Mouse (Mus musculus) hindbrain, embryonic 12.5 days (tissue): Measurements from ENCODE around the gene Epha6. TPM values are rescaled to one million over a fixed set of nuclear protein-coding genes. Genes with fewer than 3 reads are reported as not detected.

ENCODE experiments used
- ATAC-seq: fragments of 200-750 bp; cut with Nextera tagmentation; 2 replicates; pipeline ENCODE4 v1.8.0; 2017; ENCODE audit warnings: moderate TSS enrichment; ENCODE audit not compliant: low FRiP score
- H3K27ac ChIP-seq: fragments of 300-500 bp; sonication (generic); 2 replicates; pipeline ENCODE4 v1.5.1; 2016; ENCODE audit warnings: mild to moderate bottlenecking
- H3K27me3 ChIP-seq: fragments of 300-500 bp; sonication (generic); 2 replicates; pipeline ENCODE4 v1.6.1; 2016; ENCODE audit warnings: mild to moderate bottlenecking
- H3K36me3 ChIP-seq: fragments of 300-500 bp; sonication (generic); 2 replicates; pipeline ENCODE4 v1.6.1; 2016; ENCODE audit warnings: mild to moderate bottlenecking
- H3K4me1 ChIP-seq: fragments of 300-500 bp; sonication (generic); 2 replicates; pipeline ENCODE4 v1.6.1; 2016
- H3K4me2 ChIP-seq: fragments of 300-500 bp; sonication (generic); replicated peaks from 2 replicates; pipeline ENCODE4 v1.6.1; 2016; ENCODE audit warnings: mild to moderate bottlenecking
- H3K4me3 ChIP-seq: fragments of 300-500 bp; sonication (generic); 2 replicates; pipeline ENCODE4 v1.5.1; 2016; ENCODE audit warnings: mild to moderate bottlenecking
- H3K9ac ChIP-seq: fragments of 300-500 bp; sonication (generic); 2 replicates; pipeline ENCODE4 v1.6.1; 2016; ENCODE audit warnings: mild to moderate bottlenecking, moderate library complexity
- H3K9me3 ChIP-seq: fragments of 300-500 bp; sonication (generic); replicated peaks from 2 replicates; pipeline ENCODE4 v1.6.1; 2016; ENCODE audit warnings: mild to moderate bottlenecking
- WGBS: fragments of 180-500 bp; shearing (Covaris S2); methylation state at CpG from one replicate; pipeline ENCODE4 v1.1.7; 2016; 5-methylcytosine and 5-hydroxymethylcytosine counted together
- polyA plus RNA-seq: library from polyadenylated mRNA; unstranded; fragments of >200 nt; fragmentation: Nextera tagmentation; extraction: Ambion mirVana; gene quantifications from 2 replicates; pipeline ENCODE4 v1.2.1, GENCODE M21; 2016

The Epha6 gene
- polyA plus RNA-seq, 1 experiment from 2014 or later = 4.2 TPM

DNA sequence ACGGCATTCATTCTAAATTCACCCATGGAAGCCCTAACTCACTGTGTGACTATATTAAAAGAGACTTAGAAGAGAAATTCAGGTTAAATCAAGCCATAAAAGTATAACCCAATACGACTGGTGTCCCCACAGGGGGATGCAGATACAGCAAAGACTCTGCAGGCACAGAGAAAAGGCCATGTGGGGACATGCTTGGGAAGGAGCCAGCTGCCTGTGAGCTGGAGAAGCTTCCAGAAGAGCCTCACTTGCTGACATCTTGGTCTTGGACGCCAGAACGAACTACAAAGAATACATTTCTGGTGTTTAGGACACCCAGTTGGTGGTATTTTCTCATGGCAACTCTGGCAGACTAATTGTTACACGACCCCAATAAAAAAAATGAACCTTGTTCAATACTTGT is 920.2 kb downstream of the Epha6 start:
- Histone ChIP-seq H3K27me3 (no peaks in the 10 kb centered on the region), H3K4me1 (no peaks in the 10 kb centered on the region), H3K36me3 (no peaks in the 10 kb centered on the region), H3K4me3 (no peak overlapping the region), H3K9me3 (no peaks in the 10 kb centered on the region), H3K27ac (no peak overlapping the region), H3K4me2 (no peak overlapping the region), H3K9ac (no peak overlapping the region)
- no peak for ATAC-seq
- WGBS = 73% methylated on average over 5 of the region's 5 CpGs

- Histone ChIP-seq H3K27me3 (no peaks in the 10 kb centered on the region), H3K27ac (no peak overlapping the region), H3K36me3 (no peaks in the 10 kb centered on the region), H3K4me1 (no peaks in the 10 kb centered on the region), H3K4me2 (no peak overlapping the region), H3K9me3 (no peaks in the 10 kb centered on the region), H3K4me3 (no peak overlapping the region), H3K9ac (no peak overlapping the region)
- peak; percentile 77 for ATAC-seq
- 6% methylated on average over 8 of the region's 8 CpGs for whole genome bisulfite sequencing
Measured at GRCm38 (mm10) chr16:59683434-59683833, 921.9 kb downstream of the Epha6 start.

DNA sequence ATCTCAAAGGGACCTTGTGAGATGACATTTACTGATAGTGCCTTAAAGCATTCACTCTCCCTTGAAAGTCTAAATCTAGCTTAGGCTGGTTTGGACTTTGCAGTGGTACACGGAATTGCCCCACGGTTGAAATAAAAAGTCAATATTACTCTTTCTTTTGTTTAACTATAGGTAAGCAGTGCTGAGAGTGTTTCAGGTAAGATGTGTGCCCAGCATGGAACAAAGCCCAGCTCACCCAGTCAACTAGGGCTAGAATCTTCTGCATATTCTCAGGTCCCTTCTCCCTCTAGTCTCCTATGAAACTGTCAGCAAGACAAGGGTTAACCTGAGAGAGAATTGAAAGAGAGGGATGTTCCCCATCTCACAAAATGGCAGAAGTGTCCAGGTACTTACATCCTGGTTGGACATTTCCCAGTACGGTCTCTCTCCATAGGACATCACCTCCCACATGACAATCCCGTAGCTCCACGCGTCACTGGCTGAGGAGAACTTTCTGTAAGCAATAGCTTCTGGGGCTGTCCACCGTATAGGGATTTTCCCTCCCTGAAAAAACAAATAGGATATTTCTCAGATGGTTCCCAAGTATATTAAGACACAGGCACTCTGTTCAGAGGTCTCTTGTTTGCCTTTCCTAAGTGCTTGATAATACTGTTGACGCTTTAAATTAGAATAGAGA is 923.0 kb downstream of the Epha6 start:
- Histone ChIP-seq H3K4me3 (no peak overlapping the region), H3K27ac (no peak overlapping the region), H3K9me3 (no peaks in the 10 kb centered on the region), H3K9ac (no peak overlapping the region), H3K36me3 (no peaks in the 10 kb centered on the region), H3K27me3 (no peaks in the 10 kb centered on the region), H3K4me1 (no peaks in the 10 kb centered on the region), H3K4me2 (no peak overlapping the region)
- WGBS = 86% methylated on average over 8 of the region's 8 CpGs
- no peak for ATAC-seq

DNA sequence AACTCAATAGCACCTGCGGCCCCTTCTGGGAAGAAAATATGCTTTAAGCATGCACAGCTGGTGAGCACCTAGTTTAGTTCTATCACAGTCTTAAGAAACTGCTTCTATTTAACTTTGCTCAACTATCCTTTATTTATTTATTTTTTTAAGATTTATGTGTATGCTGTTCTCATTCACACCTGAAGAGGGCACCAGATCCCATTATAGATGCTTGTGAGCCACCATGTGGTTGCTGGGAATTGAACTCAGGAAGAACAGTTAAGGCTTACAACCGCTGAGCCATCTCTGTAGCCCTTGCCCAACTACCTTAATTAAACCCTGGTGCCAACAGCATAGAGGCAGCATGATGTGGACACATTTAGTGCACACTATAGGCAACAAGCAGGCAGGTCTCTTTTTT is 938.4 kb downstream of the Epha6 start:
- 79% methylated on average over 2 of the region's 2 CpGs for WGBS
- no peaks in the 10 kb centered on the region for H3K36me3 ChIP-seq
- ATAC-seq = no peak
- no peaks in the 10 kb centered on the region for H3K27me3 ChIP-seq
- H3K27ac ChIP-seq = no peak overlapping the region
- no peak overlapping the region for H3K4me2 ChIP-seq
- no peaks in the 10 kb centered on the region for H3K4me1 ChIP-seq
- H3K4me3 ChIP-seq = no peak overlapping the region
- no peak overlapping the region for H3K9ac ChIP-seq
- H3K9me3 ChIP-seq = no peaks in the 10 kb centered on the region

DNA sequence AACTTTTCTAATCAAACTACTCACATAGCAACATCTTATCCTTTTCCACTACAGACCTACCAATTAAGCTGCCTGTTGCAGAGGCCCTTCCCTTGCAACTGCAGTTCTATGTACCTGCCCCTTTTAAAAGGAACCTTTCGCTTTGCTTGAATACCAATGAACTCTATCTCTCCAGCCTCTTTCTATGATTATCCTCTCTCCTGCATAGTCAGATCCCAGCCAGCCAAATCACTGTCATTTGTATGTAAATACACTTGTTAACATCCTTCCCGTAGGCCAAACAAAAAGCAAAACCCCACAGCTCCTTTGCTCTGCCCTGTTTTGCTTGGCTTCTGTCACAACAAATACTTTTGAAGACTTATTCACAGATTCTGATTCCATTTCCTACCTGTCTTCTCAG is 961.6 kb downstream of the Epha6 start:
- Histone ChIP-seq H3K4me1 (no peaks in the 10 kb centered on the region), H3K4me2 (no peak overlapping the region), H3K36me3 (no peaks in the 10 kb centered on the region), H3K9ac (no peak overlapping the region), H3K4me3 (no peak overlapping the region), H3K27me3 (no peaks in the 10 kb centered on the region), H3K27ac (no peak overlapping the region), H3K9me3 (no peaks in the 10 kb centered on the region)
- ATAC-seq = no peak
- 52% methylated on average over 2 of the region's 2 CpGs for WGBS

DNA sequence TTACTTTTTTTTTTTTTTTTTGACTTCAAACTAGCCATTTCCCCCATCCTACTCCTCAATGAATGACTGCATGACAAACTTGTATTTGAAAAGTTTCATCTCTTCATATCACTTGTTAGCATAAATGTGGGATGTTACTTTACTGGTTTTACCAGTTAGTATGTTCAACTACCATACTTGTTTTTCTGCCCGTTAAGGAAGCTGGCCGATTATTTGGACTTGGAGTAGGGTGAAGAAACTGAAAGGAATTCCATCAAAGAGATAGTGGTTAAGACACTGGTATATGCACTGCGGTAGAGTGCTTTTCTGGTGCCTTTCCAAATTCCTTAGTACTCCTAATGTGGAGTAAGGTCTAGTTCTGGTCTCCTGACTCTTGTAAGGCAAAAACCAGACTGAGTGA is 965.3 kb downstream of the Epha6 start:
- peaks cover 7% of the 10 kb centered on the region for H3K4me1 ChIP-seq
- no peak overlapping the region for H3K9ac ChIP-seq
- ATAC-seq = no peak
- H3K27ac ChIP-seq = no peak overlapping the region
- H3K4me2 ChIP-seq = peak overlapping the region; percentile 65; the same call in 1 of the 2 replicates
- H3K9me3 ChIP-seq = no peaks in the 10 kb centered on the region
- 91% methylated on average over 3 of the region's 3 CpGs for WGBS
- no peaks in the 10 kb centered on the region for H3K27me3 ChIP-seq
- no peaks in the 10 kb centered on the region for H3K36me3 ChIP-seq
- H3K4me3 ChIP-seq = no peak overlapping the region

- Histone ChIP-seq H3K27ac (peak within 1 kb of the TSS; percentile 99), H3K4me1 (peaks cover 7% of the 10 kb centered on the region), H3K36me3 (no peaks in the 10 kb centered on the region), H3K9me3 (no peaks in the 10 kb centered on the region), H3K9ac (peak within 1 kb of the TSS; percentile 77), H3K4me3 (peak within 1 kb of the TSS; percentile 66), H3K4me2 (peak within 1 kb of the TSS; percentile 65), H3K27me3 (no peaks in the 10 kb centered on the region)
- peak; percentile 98 for ATAC-seq
- WGBS = under 1% methylated on average over 46 of the region's 46 CpGs
Measured at GRCm38 (mm10) chr16:59639102-59639691, 966.1 kb downstream of the Epha6 start, which contains the start of gene Arl6. Gene Arl6 (minus strand): TSS chr16:59639391.

DNA sequence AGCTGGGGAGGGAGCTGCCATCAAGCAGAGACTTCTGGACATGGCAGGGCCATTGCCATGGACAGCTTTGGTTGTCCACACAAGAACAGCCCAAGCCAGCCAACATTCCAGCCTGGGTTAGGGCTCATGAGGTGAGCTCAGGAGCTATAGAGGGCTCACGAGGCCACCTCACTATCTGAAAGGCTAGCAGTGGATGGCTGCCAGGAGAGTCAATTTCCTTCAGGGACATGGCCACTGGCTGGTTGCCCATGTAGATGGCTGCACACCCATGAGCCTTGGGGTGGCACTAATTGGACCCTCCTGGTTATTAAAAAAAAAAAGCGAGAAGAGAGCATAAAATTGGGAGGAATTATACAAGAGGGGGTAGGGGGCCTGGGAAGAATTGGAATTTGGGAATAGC is 970.7 kb downstream of the Epha6 start:
- Histone ChIP-seq H3K27ac (no peak overlapping the region), H3K9ac (no peak overlapping the region), H3K9me3 (no peaks in the 10 kb centered on the region), H3K4me3 (no peak overlapping the region), H3K4me2 (no peak overlapping the region), H3K36me3 (peaks cover 16% of the 10 kb centered on the region), H3K4me1 (peaks cover 7% of the 10 kb centered on the region), H3K27me3 (no peaks in the 10 kb centered on the region)
- 93% methylated on average over 2 of the region's 2 CpGs for WGBS
- ATAC-seq = no peak

DNA sequence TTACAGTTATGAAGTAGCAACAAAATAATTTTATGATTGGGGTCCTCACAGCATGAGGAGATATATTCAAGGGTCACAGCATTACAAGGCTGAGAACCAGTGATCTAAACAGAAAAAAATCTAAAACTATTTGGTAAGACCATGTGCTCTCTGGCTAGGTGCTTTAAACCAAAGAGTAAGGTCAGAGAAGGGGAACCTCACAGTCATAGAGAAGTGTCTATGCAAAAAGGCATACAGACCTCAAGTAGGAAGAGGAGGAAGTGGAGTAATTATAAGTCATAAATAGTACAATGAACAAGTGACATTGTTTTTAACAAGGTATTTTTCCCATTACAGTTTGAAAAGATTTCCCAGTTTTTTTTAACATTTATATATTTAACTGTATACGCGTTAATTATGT is 983.8 kb downstream of the Epha6 start:
- no peak overlapping the region for H3K4me3 ChIP-seq
- H3K4me2 ChIP-seq = no peak overlapping the region
- no peaks in the 10 kb centered on the region for H3K36me3 ChIP-seq
- H3K9ac ChIP-seq = no peak overlapping the region
- 97% methylated on average over 2 of the region's 2 CpGs for WGBS
- H3K27me3 ChIP-seq = no peaks in the 10 kb centered on the region
- no peak overlapping the region for H3K27ac ChIP-seq
- ATAC-seq = no peak
- H3K4me1 ChIP-seq = no peaks in the 10 kb centered on the region
- no peaks in the 10 kb centered on the region for H3K9me3 ChIP-seq

GRCm38 (mm10) chr16:59617167-59617566 is 988.2 kb downstream of the Epha6 start:
- 43% methylated on average over 3 of the region's 3 CpGs for WGBS
- Histone ChIP-seq H3K36me3 (no peaks in the 10 kb centered on the region), H3K9ac (no peak overlapping the region), H3K4me2 (no peak overlapping the region), H3K4me3 (no peak overlapping the region), H3K4me1 (no peaks in the 10 kb centered on the region), H3K27me3 (no peaks in the 10 kb centered on the region), H3K27ac (no peak overlapping the region), H3K9me3 (no peaks in the 10 kb centered on the region)
- ATAC-seq = no peak; the same call in 1 of the 2 replicates

DNA sequence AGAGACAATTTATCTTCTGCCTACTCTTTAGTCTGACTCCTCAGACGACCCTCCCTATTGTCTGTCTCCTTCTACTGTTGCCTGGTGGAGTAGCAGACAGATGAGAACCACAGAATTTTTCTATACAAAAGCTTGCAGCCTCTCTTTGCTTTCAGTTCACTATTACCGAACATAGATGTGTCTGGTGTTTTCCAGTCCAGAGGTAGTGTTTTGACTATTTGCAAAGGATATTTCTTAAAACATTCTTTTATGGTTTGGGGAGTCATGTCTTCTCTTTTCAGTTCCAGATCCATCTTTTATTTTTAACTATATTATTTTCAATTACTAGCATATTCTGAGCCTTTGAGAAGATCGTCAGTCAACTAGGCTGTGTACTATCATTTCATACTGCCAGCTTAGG is 989.7 kb downstream of the Epha6 start:
- H3K9ac ChIP-seq = no peak overlapping the region
- H3K27me3 ChIP-seq = no peaks in the 10 kb centered on the region
- H3K27ac ChIP-seq = no peak overlapping the region
- 73% methylated on average over 3 of the region's 3 CpGs for WGBS
- H3K9me3 ChIP-seq = no peaks in the 10 kb centered on the region
- no peaks in the 10 kb centered on the region for H3K36me3 ChIP-seq
- no peak for ATAC-seq
- no peaks in the 10 kb centered on the region for H3K4me1 ChIP-seq
- H3K4me3 ChIP-seq = no peak overlapping the region
- H3K4me2 ChIP-seq = no peak overlapping the region

GRCm38 (mm10) chr16:59610750-59611149 is 994.6 kb downstream of the Epha6 start:
- H3K4me1 ChIP-seq = no peaks in the 10 kb centered on the region
- WGBS = 97% methylated on average over 1 of the region's 1 CpGs
- ATAC-seq = no peak

More at GRCm38 (mm10) chr16:59610750-59611149, 994.6 kb downstream of the Epha6 start:
- no peak overlapping the region for H3K4me2 ChIP-seq
- no peaks in the 10 kb centered on the region for H3K36me3 ChIP-seq
- no peaks in the 10 kb centered on the region for H3K9me3 ChIP-seq
- no peak overlapping the region for H3K9ac ChIP-seq
- H3K27me3 ChIP-seq = no peaks in the 10 kb centered on the region
- H3K27ac ChIP-seq = no peak overlapping the region
- no peak overlapping the region for H3K4me3 ChIP-seq
